Mouse (Mus musculus) midbrain, embryonic 12.5 days (tissue): ENCODE data around the gene Smok2b. TPM values are rescaled to one million over a fixed set of nuclear protein-coding genes. Genes with fewer than 3 reads are reported as not detected.
"Not testable (repeated sequence)": the region's sequence is repeated elsewhere in the genome, so short reads cannot be mapped to it uniquely, and the experiment has no call there.

ENCODE experiments used
- ATAC-seq: fragments of 200-750 bp; cut with Nextera tagmentation; 2 replicates; pipeline ENCODE4 v1.8.0; 2017; ENCODE audit warnings: low read depth, moderate TSS enrichment, moderate library complexity; ENCODE audit not compliant: low FRiP score
- H3K27ac ChIP-seq: fragments of 300-500 bp; sonication (generic); replicated peaks from 2 replicates; pipeline ENCODE4 v1.5.1; 2016; ENCODE audit warnings: mild to moderate bottlenecking
- H3K27me3 ChIP-seq: fragments of 300-500 bp; sonication (generic); 2 replicates; pipeline ENCODE4 v1.6.1; 2016; ENCODE audit warnings: mild to moderate bottlenecking
- H3K36me3 ChIP-seq: fragments of 300-500 bp; sonication (generic); 2 replicates; pipeline ENCODE4 v1.6.1; 2016
- H3K4me1 ChIP-seq: fragments of 300-500 bp; sonication (generic); 2 replicates; pipeline ENCODE4 v1.6.1; 2016
- H3K4me2 ChIP-seq: fragments of 300-500 bp; sonication (generic); replicated peaks from 2 replicates; pipeline ENCODE4 v1.6.1; 2016; ENCODE audit warnings: mild to moderate bottlenecking, moderate library complexity
- H3K4me3 ChIP-seq: fragments of 300-500 bp; sonication (generic); 2 replicates; pipeline ENCODE4 v1.5.1; 2016; ENCODE audit warnings: mild to moderate bottlenecking
- H3K9ac ChIP-seq: fragments of 300-500 bp; sonication (generic); replicated peaks from 2 replicates; pipeline ENCODE4 v1.6.1; 2016; ENCODE audit warnings: mild to moderate bottlenecking, moderate library complexity
- H3K9me3 ChIP-seq: fragments of 300-500 bp; sonication (generic); 2 replicates; pipeline ENCODE4 v1.6.1; 2016; ENCODE audit warnings: mild to moderate bottlenecking
- WGBS: fragments of 180-500 bp; shearing (Covaris S2); methylation state at CpG from one replicate; pipeline ENCODE4 v1.1.7; 2016; 5-methylcytosine and 5-hydroxymethylcytosine counted together
- polyA plus RNA-seq: library from polyadenylated mRNA; unstranded; fragments of >200 nt; fragmentation: Nextera tagmentation; extraction: Ambion mirVana; gene quantifications from 2 replicates; pipeline ENCODE4 v1.2.1, GENCODE M21; 2016

Gene Smok2b
- polyA plus RNA-seq, 1 experiment from 2014 or later, result not detected

GRCm38 (mm10) chr17:13254786-13255185 is 24.7 kb downstream of the Smok2b start:
- not testable (repeated sequence) for H3K27ac ChIP-seq, H3K36me3 ChIP-seq, H3K4me2 ChIP-seq, H3K4me3 ChIP-seq, H3K9ac ChIP-seq, H3K27me3 ChIP-seq, ATAC-seq, H3K4me1 ChIP-seq
- 49% methylated on average over 1 of the region's 5 CpGs for WGBS
- peaks cover 14% of the 10 kb centered on the region for H3K9me3 ChIP-seq

Other genes with a start within 250 kb of the Smok2b start
- gene Wtap, start 236.1 kb upstream of the Smok2b start, polyA plus RNA-seq, result 118 and 132 TPM in 2 replicates
- gene Sod2, start 223.4 kb upstream of the Smok2b start, polyA plus RNA-seq, result 98.8 and 110 TPM in 2 replicates
- gene Gpr31b, start 178.0 kb upstream of the Smok2b start, polyA plus RNA-seq, result not detected in 2 replicates
- gene Tcp10b, start 169.2 kb upstream of the Smok2b start, polyA plus RNA-seq, result not detected in 2 replicates
- not detected in 2 replicates for gene Unc93a, start 98.4 kb upstream of the Smok2b start, polyA plus RNA-seq
- not detected in 2 replicates for gene Smok2a, start 9.1 kb upstream of the Smok2b start, polyA plus RNA-seq
- not detected in 2 replicates for gene Tcp10c, start 124.3 kb downstream of the Smok2b start, polyA plus RNA-seq